Mouse (Mus musculus) small intestine, adult 2 months (tissue): Measurements from ENCODE around the gene Sec13. TPM values are rescaled to one million over a fixed set of nuclear protein-coding genes. Genes with fewer than 3 reads are reported as not detected.
A peak's percentile ranks its signal among the peaks of the same experiment; 100 is the strongest.

ENCODE experiments used
- H3K27ac ChIP-seq: fragments of 200-500 bp; 2 replicates; pipeline ENCODE4 v1.5.1; 2012; ENCODE audit warnings: low read depth, low read length, control low read depth, inconsistent platforms; ENCODE audit not compliant: insufficient read depth
- H3K27me3 ChIP-seq: fragments of 200-500 bp; 2 replicates; pipeline ENCODE4 v1.6.1; 2012; ENCODE audit warnings: mild to moderate bottlenecking, moderate library complexity, low read length, inconsistent platforms; ENCODE audit not compliant: control insufficient read depth, insufficient read depth
- H3K36me3 ChIP-seq: fragments of 200-500 bp; 2 replicates; pipeline ENCODE4 v1.6.1; 2012; ENCODE audit warnings: mild to moderate bottlenecking, low read length, control low read depth, inconsistent platforms; ENCODE audit not compliant: control insufficient read depth, insufficient read depth
- H3K4me1 ChIP-seq: fragments of 200-500 bp; 2 replicates; pipeline ENCODE4 v1.6.1; 2012; ENCODE audit warnings: low read length, inconsistent platforms, mixed read lengths; ENCODE audit not compliant: control insufficient read depth, insufficient read depth, insufficient read length
- H3K4me3 ChIP-seq: fragments of 200-500 bp; 2 replicates; pipeline ENCODE4 v1.5.1; 2012; ENCODE audit warnings: low read depth, mild to moderate bottlenecking, control low read depth, inconsistent platforms, low read length, moderate library complexity
- CTCF ChIP-seq: fragments of 200-500 bp; IDR thresholded peaks from 2 replicates; pipeline ENCODE4 v1.5.1; 2012; ENCODE audit warnings: low read depth, mild to moderate bottlenecking, control low read depth, inconsistent platforms, low read length, moderate library complexity, mixed read lengths; ENCODE audit not compliant: insufficient replicate concordance, insufficient read length; ENCODE audit errors: extremely low read depth
- POLR2A ChIP-seq: fragments of 200-500 bp; IDR thresholded peaks from 2 replicates; pipeline ENCODE4 v1.6.1; 2012; ENCODE audit warnings: low read depth, mild to moderate bottlenecking, control low read depth, inconsistent platforms, low read length, moderate library complexity
- WGBS: fragments of 180-500 bp; shearing (Covaris S2); methylation state at CpG from one replicate; pipeline ENCODE4 v1.1.7; 2018; 5-methylcytosine and 5-hydroxymethylcytosine counted together
- polyA plus RNA-seq: library from polyadenylated mRNA; depleted of rRNA; stranded (reverse); fragments of >200 nt; gene quantifications from 2 replicates; pipeline ENCODE4 v1.2.3, GENCODE M21; 2012

Sec13 gene
- polyA plus RNA-seq, 1 experiment, result 249 TPM

GRCm38 (mm10) chr6:113737318-113738046, 3.1 kb downstream of the Sec13 start:
- TF ChIP-seq CTCF (no peak), POLR2A (peak; percentile 45; the same call in 1 of the 2 replicates)
- Histone ChIP-seq H3K27me3 (no peaks in the 10 kb centered on the region), H3K36me3 (peaks cover 38% of the 10 kb centered on the region), H3K4me1 (peaks cover 13% of the 10 kb centered on the region), H3K4me3 (peak overlapping the region; percentile 52), H3K27ac (peak overlapping the region; percentile 100)
- 30% methylated on average over 9 of the region's 9 CpGs for WGBS

GRCm38 (mm10) chr6:113731296-113731695, 9.2 kb downstream of the Sec13 start:
- H3K4me1 ChIP-seq, result peaks cover under 1% of the 10 kb centered on the region; the same call in 1 of the 2 replicates
- H3K27ac ChIP-seq, result no peak overlapping the region
- TF ChIP-seq POLR2A (no peak), CTCF (no peak)
- no peaks in the 10 kb centered on the region for H3K27me3 ChIP-seq
- no peak overlapping the region for H3K4me3 ChIP-seq
- 79% methylated on average over 3 of the region's 3 CpGs for WGBS
- peaks cover 82% of the 10 kb centered on the region for H3K36me3 ChIP-seq

GRCm38 (mm10) chr6:113728181-113728580, 12.4 kb downstream of the Sec13 start:
- peaks cover 77% of the 10 kb centered on the region for H3K36me3 ChIP-seq
- 89% methylated on average over 7 of the region's 7 CpGs for WGBS
- TF ChIP-seq POLR2A (no peak), CTCF (no peak)

GRCm38 (mm10) chr6:113721061-113721460, 19.5 kb downstream of the Sec13 start:
- H3K27me3 ChIP-seq, result no peaks in the 10 kb centered on the region
- peaks cover 3% of the 10 kb centered on the region; the same call in 1 of the 2 replicates for H3K4me1 ChIP-seq
- 54% methylated on average over 4 of the region's 4 CpGs for WGBS
- no peak overlapping the region for H3K27ac ChIP-seq
- TF ChIP-seq POLR2A (no peak), CTCF (no peak)
- peaks cover 36% of the 10 kb centered on the region for H3K36me3 ChIP-seq
- no peak overlapping the region for H3K4me3 ChIP-seq

More at GRCm38 (mm10) chr6:113728181-113728580, 12.4 kb downstream of the Sec13 start:
- H3K4me3 ChIP-seq, result no peak overlapping the region
- H3K27ac ChIP-seq, result no peak overlapping the region
- H3K27me3 ChIP-seq, result no peaks in the 10 kb centered on the region
- H3K4me1 ChIP-seq, result no peaks in the 10 kb centered on the region

GRCm38 (mm10) chr6:113719878-113720277, 20.7 kb downstream of the Sec13 start, which contains the start of gene Ghrl:
Gene Ghrl, minus strand, starts transcription at chr6:113719880.
- H3K4me1 ChIP-seq, result peaks cover 3% of the 10 kb centered on the region; the same call in 1 of the 2 replicates
- no peak within 1 kb of the TSS for H3K4me3 ChIP-seq
- no peaks in the 10 kb centered on the region for H3K27me3 ChIP-seq
- peaks cover 38% of the 10 kb centered on the region for H3K36me3 ChIP-seq
- 60% methylated on average over 3 of the region's 3 CpGs for WGBS
- TF ChIP-seq CTCF, result no peak
- TF ChIP-seq POLR2A, result no peak
- no peak within 1 kb of the TSS for H3K27ac ChIP-seq

- Histone ChIP-seq H3K27me3 (no peaks in the 10 kb centered on the region), H3K4me1 (peaks cover 12% of the 10 kb centered on the region; the same call in 1 of the 2 replicates), H3K36me3 (peaks cover 37% of the 10 kb centered on the region), H3K4me3 (no peak overlapping the region), H3K27ac (no peak overlapping the region)
- 92% methylated on average over 3 of the region's 3 CpGs for WGBS
- TF ChIP-seq POLR2A (no peak), CTCF (no peak)
These were observed 23.0 kb downstream of the Sec13 start for GRCm38 (mm10) chr6:113717541-113717940.

- peaks cover 15% of the 10 kb centered on the region; the same call in 1 of the 2 replicates for H3K4me1 ChIP-seq
- no peak overlapping the region for H3K4me3 ChIP-seq
- 29% methylated on average over 1 of the region's 1 CpGs for WGBS
- peaks cover 51% of the 10 kb centered on the region for H3K36me3 ChIP-seq
- H3K27me3 ChIP-seq, result no peaks in the 10 kb centered on the region
- TF ChIP-seq POLR2A (no peak), CTCF (no peak)
- peak overlapping the region; percentile 28 for H3K27ac ChIP-seq
These were observed 25.7 kb downstream of the Sec13 start for GRCm38 (mm10) chr6:113714797-113715196.
